ENCODE assay signal across 8 mouse cellular contexts in the genomic region with DNA sequence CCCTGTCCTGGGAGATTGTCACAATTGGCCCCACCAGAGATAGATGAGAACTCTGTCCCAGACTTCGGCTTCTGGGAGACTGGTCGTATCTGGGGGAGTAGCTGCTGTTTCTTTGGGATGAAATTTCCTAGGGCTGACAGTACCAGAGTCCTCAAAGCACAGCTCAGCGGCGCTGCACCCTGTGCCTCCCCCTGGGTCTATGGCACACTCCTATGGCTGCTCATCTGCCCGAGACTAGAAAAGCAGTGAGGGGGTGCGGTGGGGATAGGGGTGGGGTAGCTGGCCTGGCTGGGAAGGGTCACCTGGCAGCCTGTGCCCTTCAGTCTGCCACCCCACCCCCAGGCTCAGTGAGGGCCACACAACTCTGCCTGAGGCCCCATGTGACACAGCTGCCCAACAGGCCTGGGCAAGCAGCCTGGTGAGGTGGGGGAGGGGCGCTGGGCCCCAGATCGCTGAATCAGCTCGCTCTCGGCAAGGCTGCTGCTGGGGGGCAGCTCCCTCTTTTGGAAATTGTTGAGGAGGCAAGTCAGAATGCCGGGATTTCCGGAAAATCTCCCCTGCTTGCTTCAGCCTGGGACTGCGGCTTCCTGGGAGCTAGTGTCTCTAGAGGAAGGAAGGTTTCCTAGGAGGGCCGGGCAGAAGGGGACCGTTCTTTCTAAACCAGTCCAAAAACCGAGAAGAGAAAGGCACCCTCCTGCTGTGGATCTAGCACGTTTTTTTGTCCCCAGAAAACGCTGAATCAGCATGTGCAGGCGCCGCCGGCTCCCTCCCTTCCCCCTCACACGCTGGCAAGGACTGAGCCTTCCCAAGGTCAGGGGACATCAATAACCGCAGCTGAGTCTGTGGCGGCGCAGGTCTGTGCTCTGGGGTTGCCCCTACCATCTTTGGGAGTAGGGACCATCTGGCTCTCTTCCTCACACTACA. TPM values are rescaled to one million over a fixed set of nuclear protein-coding genes. Genes with fewer than 3 reads are reported as not detected.
A peak's percentile ranks its signal among the peaks of the same experiment; 100 is the strongest.
DNase-seq lines count a peak whose midpoint lies in the region; ATAC-seq and TF ChIP-seq lines count a peak whose summit lies in the region.

No protein-coding gene starts in this region.

- peak overlapping the region; percentile 19 for H3K4me3 ChIP-seq in forebrain, embryonic 14.5 days (ENCODE audit: low read depth, low read length)
- H3K4me3 ChIP-seq in heart, postnatal 0 days (ENCODE audit: low read depth, low read length): peak overlapping the region; percentile 33
- peak overlapping the region; percentile 4 to 41; a peak in 3 of 4 replicates for H3K4me3 ChIP-seq in liver, embryonic 14.5 days (ENCODE audit: insufficient read depth in 1 of 2, low read depth in 2 of 2, low read length in 2 of 2)
- H3K4me3 ChIP-seq in neural tube, embryonic 14.5 days (ENCODE audit: low read depth, low read length): peak overlapping the region; percentile 18

- no peaks in the 10 kb centered on the region for H3K9me3 ChIP-seq in forebrain, embryonic 14.5 days (replicated peaks; ENCODE audit: control insufficient read depth, low read length)
- no peaks in the 10 kb centered on the region for H3K9me3 ChIP-seq in heart, postnatal 0 days (replicated peaks; ENCODE audit: control insufficient read depth, low read length)
- H3K9me3 ChIP-seq in liver, embryonic 14.5 days (ENCODE audit: control insufficient read depth, low read length): no peaks in the 10 kb centered on the region
- H3K9me3 ChIP-seq in neural tube, embryonic 14.5 days (ENCODE audit: control insufficient read depth, low read length): no peaks in the 10 kb centered on the region

- H3K36me3 ChIP-seq in forebrain, embryonic 14.5 days (ENCODE audit: control insufficient read depth, insufficient read depth, low read length): peaks cover 7% of the 10 kb centered on the region
- peaks cover 16% of the 10 kb centered on the region; the same call in 1 of the 2 replicates for H3K36me3 ChIP-seq in heart, postnatal 0 days (replicated peaks; ENCODE audit: control insufficient read depth, insufficient read depth, low read length)
- peaks cover 6% of the 10 kb centered on the region; the same call in 1 of the 2 replicates for H3K36me3 ChIP-seq in liver, embryonic 14.5 days (replicated peaks; ENCODE audit: control insufficient read depth, insufficient read depth, low read depth)
- H3K36me3 ChIP-seq in neural tube, embryonic 14.5 days (ENCODE audit: control insufficient read depth, insufficient read depth, low read length): peaks cover 2% of the 10 kb centered on the region; the same call in 1 of the 2 replicates

- peak overlapping the region; percentile 88 for H3K27ac ChIP-seq in forebrain, embryonic 14.5 days (ENCODE audit: low read depth, low read length)
- peak overlapping the region; percentile 93 for H3K27ac ChIP-seq in heart, postnatal 0 days (ENCODE audit: low read depth)
- H3K27ac ChIP-seq in liver, embryonic 14.5 days: peak overlapping the region; percentile 36
- peak overlapping the region; percentile 89 for H3K27ac ChIP-seq in neural tube, embryonic 14.5 days (ENCODE audit: low read depth, low read length)

- H3K4me1 ChIP-seq in forebrain, embryonic 14.5 days (ENCODE audit: control insufficient read depth, insufficient read depth, low read length): peaks cover 13% of the 10 kb centered on the region
- peaks cover 6% of the 10 kb centered on the region for H3K4me1 ChIP-seq in heart, postnatal 0 days (ENCODE audit: control insufficient read depth, insufficient read depth)
- peaks cover 16 to 24% of the 10 kb centered on the region in 2 experiments for H3K4me1 ChIP-seq in liver, embryonic 14.5 days (replicated peaks; ENCODE audit: control insufficient read depth in 2 of 2, insufficient read depth in 2 of 2, low read length in 1 of 2)
- H3K4me1 ChIP-seq in neural tube, embryonic 14.5 days (ENCODE audit: control insufficient read depth, insufficient read depth, low read length): peaks cover 9% of the 10 kb centered on the region

- H3K9ac ChIP-seq in forebrain, embryonic 14.5 days (ENCODE audit: low read length): peak overlapping the region; percentile 64
- H3K9ac ChIP-seq in heart, postnatal 0 days (replicated peaks; ENCODE audit: low read depth, low read length): peak overlapping the region; percentile 60
- peak overlapping the region; percentile 64 for H3K9ac ChIP-seq in liver, embryonic 14.5 days (replicated peaks)
- peak overlapping the region; percentile 42 for H3K9ac ChIP-seq in neural tube, embryonic 14.5 days (replicated peaks; ENCODE audit: low read depth, low read length)

- peak; percentile 73; the same call in 1 of the 2 replicates for TF ChIP-seq EP300 in heart, postnatal 0 days (IDR thresholded peaks at IDR 0.05; ENCODE audit: low read depth)
- TF ChIP-seq EP300 in liver, embryonic 14.5 days (IDR thresholded peaks at IDR 0.05; ENCODE audit: low read depth): no peak

- H3K27me3 ChIP-seq in forebrain, embryonic 14.5 days (replicated peaks; ENCODE audit: control insufficient read depth, insufficient read depth, low read length): no peaks in the 10 kb centered on the region
- no peaks in the 10 kb centered on the region for H3K27me3 ChIP-seq in heart, postnatal 0 days (ENCODE audit: control insufficient read depth, insufficient read depth, low read length)
- H3K27me3 ChIP-seq in liver, embryonic 14.5 days (ENCODE audit: control insufficient read depth, insufficient read depth, low read length): no peaks in the 10 kb centered on the region
- H3K27me3 ChIP-seq in neural tube, embryonic 14.5 days (ENCODE audit: control insufficient read depth, insufficient read depth, low read length): no peaks in the 10 kb centered on the region

- TF ChIP-seq CTCF in heart, postnatal 0 days (IDR thresholded peaks at IDR 0.05; ENCODE audit: low read depth): peak; percentile 26; the same call in 1 of the 2 replicates
- 0 out of 2 replicates have a peak, but pooled peaks have one; percentile 9 for TF ChIP-seq CTCF in liver, embryonic 14.5 days (IDR thresholded peaks at IDR 0.05; ENCODE audit: low read depth)

- 3% methylated on average over 25 of the region's 25 CpGs for WGBS in forebrain, embryonic 14.5 days
- WGBS in heart, postnatal 0 days: 4% methylated on average over 25 of the region's 25 CpGs
- WGBS in liver, embryonic 14.5 days (ENCODE audit: insufficient replicate concordance): 11% methylated on average over 25 of the region's 25 CpGs
- 2% methylated on average over 25 of the region's 25 CpGs for WGBS in neural tube, embryonic 14.5 days

- peak; percentile 88 for ATAC-seq in forebrain, embryonic 14.5 days
- peak; percentile 85 for ATAC-seq in heart, postnatal 0 days (ENCODE audit: insufficient read depth, low read depth)
- ATAC-seq in liver, embryonic 14.5 days (ENCODE audit: insufficient read depth): peak; percentile 56
- ATAC-seq in neural tube, embryonic 14.5 days (ENCODE audit: low read depth): peak; percentile 69

- H3K4me2 ChIP-seq in forebrain, embryonic 14.5 days (ENCODE audit: low read length): peak overlapping the region; percentile 56
- peak overlapping the region; percentile 65 for H3K4me2 ChIP-seq in heart, postnatal 0 days (ENCODE audit: low read depth, low read length)
- peak overlapping the region; percentile 75 for H3K4me2 ChIP-seq in liver, embryonic 14.5 days (ENCODE audit: low read depth)
- H3K4me2 ChIP-seq in neural tube, embryonic 14.5 days (ENCODE audit: low read depth, low read length): peak overlapping the region; percentile 49

- peak; percentile 86 for DNase-seq in MN1 (ENCODE audit: low spot score)
- peak; percentile 87 for DNase-seq in cerebellum, adult 11-12 months
- DNase-seq in forebrain, embryonic 14.5 days (ENCODE audit: low spot score): peak; percentile 89
- DNase-seq in heart, postnatal 0 days (ENCODE audit: low spot score): peak; percentile 64
- peak; percentile 91 to 95 for DNase-seq in kidney, postnatal 4 days
- DNase-seq in liver, embryonic 14.5 days (ENCODE audit: low read depth in 3 of 3, low spot score in 3 of 3): no peak
- peak; percentile 88 to 91 for DNase-seq in urinary bladder, adult 18-20 months (ENCODE audit: low spot score in 2 of 2)

RNA-seq across cellular contexts. Expression of a gene that starts 9.9 kb away (rescaled TPM):
- 6.1 and 11.8 TPM in 2 replicates for polyA plus RNA-seq in forebrain, embryonic 14.5 days (2014; fragmentation: Nextera tagmentation; extraction: Ambion mirVana)
- total RNA-seq in heart, postnatal 0 days (2014; rRNA removed; ENCODE audit: low replicate concordance): 6.8 and 20.6 TPM in 2 replicates
- 5.4 and 6.9 TPM in 2 replicates for polyA plus RNA-seq in heart, postnatal 0 days (2015; fragmentation: Nextera tagmentation; extraction: Ambion mirVana)
- 1.4 TPM in 2 replicates for polyA plus RNA-seq in liver, embryonic 14.5 days (2012; rRNA removed)
- polyA plus RNA-seq in liver, embryonic 14.5 days (2014; fragmentation: Nextera tagmentation; extraction: Ambion mirVana): 2.4 and 3.1 TPM in 2 replicates
- 14.5 and 18.3 TPM in 2 replicates for polyA plus RNA-seq in neural tube, embryonic 14.5 days (2014; fragmentation: Nextera tagmentation; extraction: Ambion mirVana)

Comparison
In these comparisons a context has a peak if more than half of its experiments do, and no peak if none do; other contexts are left out.
1. DNase-seq: peak in MN1 (single experiment), cerebellum, adult 11-12 months (single experiment), forebrain, embryonic 14.5 days (single experiment), heart, postnatal 0 days (single experiment), kidney, postnatal 4 days (2 of 2) and urinary bladder, adult 18-20 months (2 of 2); none in liver, embryonic 14.5 days (0 of 3).
2. H3K27ac ChIP-seq: peak in every context shown above with its lines; median percentile 93 in heart, postnatal 0 days; 89 in neural tube, embryonic 14.5 days; 88 in forebrain, embryonic 14.5 days; 36 in liver, embryonic 14.5 days.
3. Peak in every context shown above with its lines, with median percentiles within 50 percentile points of each other: ATAC-seq, H3K4me2 ChIP-seq, H3K4me3 ChIP-seq and H3K9ac ChIP-seq.